Mouse (Mus musculus) left cerebral cortex, adult 2 months (tissue): Measurements from ENCODE around the gene Cnga3. TPM values are rescaled to one million over a fixed set of nuclear protein-coding genes. Genes with fewer than 3 reads are reported as not detected.
A peak's percentile ranks its signal among the peaks of the same experiment; 100 is the strongest.

Experiments used
- DNase-seq, 2 experiments: peaks; one replicate each; pipeline ENCODE4 v3.0.0; 2021 to 2022; ENCODE audit warnings: low spot score in 2 of 2, mixed read lengths in 1 of 2; ENCODE audit errors: extremely low spot score in 1 of 2
- H3K27ac ChIP-seq: fragments of 200-600 bp; 2 replicates; pipeline ENCODE4 v1.8.1; 2022
- H3K4me3 ChIP-seq: fragments of 200-600 bp; 2 replicates; pipeline ENCODE4 v1.8.1; 2022
- CTCF ChIP-seq: fragments of 200-600 bp; IDR thresholded peaks from 2 replicates; pipeline ENCODE4 v1.8.1; 2022; ENCODE audit warnings: antibody characterized with exemption, mild to moderate bottlenecking, moderate library complexity
- intact Hi-C: fragments of 180-260 bp; cut with DNase I; formaldehyde crosslinking; loops from one replicate; pipeline ENCODE4 v1.15.1; 2025
- total RNA-seq, 2 experiments: library from RNA; stranded (reverse); gene quantifications; 2 replicates each; pipeline ENCODE4 v1.2.3; 2021

The Cnga3 gene
- total RNA-seq, 2 experiments from 2014 or later: 0.09 to 0.16 TPM

DNA sequence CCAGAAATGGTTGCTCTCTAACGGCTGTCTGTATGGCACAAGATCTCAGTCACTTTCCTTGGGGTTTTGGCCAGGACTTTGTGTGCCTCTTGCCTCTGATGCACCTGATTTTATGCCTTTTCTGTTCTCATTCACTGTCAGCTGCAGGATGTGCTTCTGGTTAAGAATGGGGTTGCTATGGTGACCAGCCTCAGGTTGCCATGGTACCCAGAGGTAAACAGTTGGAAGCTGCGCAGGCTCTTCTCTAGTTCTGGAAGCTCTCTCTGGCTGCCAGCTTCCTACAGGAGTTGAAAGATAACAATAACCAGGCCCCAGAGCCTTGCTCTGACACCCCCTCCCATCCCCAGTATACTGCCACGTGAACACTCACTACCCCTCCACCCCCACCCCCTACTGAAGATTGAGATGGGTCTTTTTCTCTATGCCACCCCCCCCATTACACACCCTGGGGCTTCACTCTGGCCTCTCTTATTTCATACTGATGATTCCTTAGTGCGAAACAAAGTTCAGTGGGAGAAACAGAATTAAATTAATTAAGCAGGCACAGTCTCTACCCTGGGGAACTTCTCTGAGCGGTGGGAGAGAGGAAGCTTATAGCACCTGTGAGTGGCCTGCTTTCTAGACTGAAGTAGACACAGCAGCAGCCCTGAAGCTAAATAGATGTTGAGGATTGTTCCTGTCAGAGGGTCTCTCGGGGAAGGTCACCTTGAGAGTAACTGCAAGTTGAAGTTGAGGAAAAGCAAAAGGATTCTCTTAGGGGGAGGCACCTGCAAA, 6.1 kb downstream of the Cnga3 start:
- no peak for TF ChIP-seq CTCF
- Histone ChIP-seq H3K4me3 (no peak overlapping the region), H3K27ac (peak overlapping the region; percentile 32; the same call in 1 of the 2 replicates)
- intact Hi-C loops: no loop called here
- peak; percentile 75 to 84 for DNase-seq

DNA sequence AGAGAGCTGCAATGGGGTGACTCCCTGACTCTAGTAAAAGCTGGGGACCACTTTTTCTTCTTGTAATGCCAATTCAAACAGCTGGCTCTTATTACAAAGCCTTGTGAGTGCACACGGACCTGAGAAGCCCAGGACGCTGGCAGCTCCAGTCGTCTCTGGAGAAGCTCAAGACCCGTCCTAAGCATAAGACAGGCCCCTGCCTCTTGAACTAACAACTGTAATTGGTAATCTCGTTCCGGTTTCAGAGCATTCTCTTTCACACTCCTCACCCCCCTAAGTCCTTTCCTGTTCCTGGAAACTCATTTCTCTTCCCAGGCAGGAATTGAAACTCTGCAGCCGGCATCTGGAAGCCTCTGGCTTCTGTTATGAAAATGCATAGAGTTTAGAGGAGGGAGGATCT, 7.8 kb downstream of the Cnga3 start:
- intact Hi-C loops: no loop called here
- DNase-seq: no peak
- Histone ChIP-seq H3K27ac (no peak overlapping the region), H3K4me3 (no peak overlapping the region)
- TF ChIP-seq CTCF: no peak

DNA sequence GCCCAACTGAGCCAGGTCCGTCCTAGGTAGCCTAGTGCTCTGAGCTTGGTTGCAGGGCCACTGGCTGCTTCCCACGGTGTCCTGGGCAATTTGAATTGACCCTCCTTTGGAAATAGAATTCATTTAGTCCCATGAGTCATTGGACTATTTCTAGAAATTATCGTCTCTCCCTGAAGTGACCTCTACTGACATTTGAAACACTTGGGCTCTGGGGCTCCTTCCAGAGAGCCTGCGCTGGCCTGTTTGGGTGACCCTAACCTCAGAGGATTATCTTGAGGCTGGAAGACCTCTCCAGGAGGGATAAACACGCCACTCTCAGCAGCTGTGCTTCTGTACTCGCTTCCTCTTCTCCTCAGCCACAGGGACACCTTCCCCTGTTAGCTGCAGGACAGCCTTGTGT, 16.2 kb downstream of the Cnga3 start:
- Histone ChIP-seq H3K4me3 (no peak overlapping the region), H3K27ac (no peak overlapping the region)
- intact Hi-C loops: no loop called here
- DNase-seq: no peak
- no peak for TF ChIP-seq CTCF

DNA sequence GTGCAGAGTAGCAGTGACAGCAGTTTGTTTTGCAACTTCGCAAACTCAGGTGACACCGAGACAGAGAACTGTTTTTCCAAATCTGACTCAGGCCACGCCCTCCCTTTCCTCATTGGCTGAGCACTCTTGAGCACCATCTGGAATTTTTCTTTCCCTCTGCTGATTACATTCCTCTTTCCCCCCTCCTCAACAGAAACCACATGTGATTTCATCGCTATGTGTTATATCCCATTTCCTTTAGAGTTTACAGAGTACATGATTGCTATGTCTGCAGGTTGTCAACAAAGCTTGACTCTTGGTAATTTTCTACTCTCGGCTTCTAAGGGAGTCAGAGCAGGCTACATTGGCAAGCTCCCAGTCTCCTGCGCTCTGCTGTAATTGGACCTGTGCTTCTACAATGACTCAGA, 17.1 kb downstream of the Cnga3 start:
- H3K4me3 ChIP-seq: no peak overlapping the region
- no peak for DNase-seq
- intact Hi-C loops: no loop called here
- H3K27ac ChIP-seq: no peak overlapping the region
- TF ChIP-seq CTCF: no peak

DNA sequence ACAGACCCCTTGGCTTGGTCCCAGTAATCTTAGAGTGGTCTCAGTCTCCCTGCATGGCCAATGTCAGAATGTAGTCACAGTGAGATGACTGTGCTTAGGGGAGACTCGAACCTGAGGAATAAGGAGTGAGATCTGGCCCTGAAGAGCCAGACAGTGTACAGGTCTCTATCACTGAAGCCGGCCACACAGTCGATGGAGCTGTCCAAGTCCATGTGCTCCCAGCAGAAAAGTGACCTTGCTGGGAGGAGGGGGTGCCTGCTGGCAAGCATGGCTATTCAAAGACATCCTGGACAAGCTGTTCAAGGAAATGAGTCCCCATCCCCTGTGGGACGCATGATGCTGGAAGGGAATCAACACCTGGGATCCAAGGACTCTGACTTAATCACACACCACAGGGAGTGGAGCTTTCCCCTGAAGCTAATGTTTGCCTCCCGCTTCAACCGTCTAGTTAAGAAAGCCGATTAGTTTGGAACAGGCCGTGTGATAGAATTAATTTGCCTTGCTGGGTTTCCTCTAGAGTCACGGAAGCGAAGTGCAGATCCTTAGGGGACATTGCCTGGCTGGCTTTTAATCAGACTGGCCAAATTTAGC, 24.9 kb downstream of the Cnga3 start:
- H3K27ac ChIP-seq: no peak overlapping the region
- intact Hi-C loops: no loop called here
- no peak for TF ChIP-seq CTCF
- no peak overlapping the region for H3K4me3 ChIP-seq
- DNase-seq: no peak

DNA sequence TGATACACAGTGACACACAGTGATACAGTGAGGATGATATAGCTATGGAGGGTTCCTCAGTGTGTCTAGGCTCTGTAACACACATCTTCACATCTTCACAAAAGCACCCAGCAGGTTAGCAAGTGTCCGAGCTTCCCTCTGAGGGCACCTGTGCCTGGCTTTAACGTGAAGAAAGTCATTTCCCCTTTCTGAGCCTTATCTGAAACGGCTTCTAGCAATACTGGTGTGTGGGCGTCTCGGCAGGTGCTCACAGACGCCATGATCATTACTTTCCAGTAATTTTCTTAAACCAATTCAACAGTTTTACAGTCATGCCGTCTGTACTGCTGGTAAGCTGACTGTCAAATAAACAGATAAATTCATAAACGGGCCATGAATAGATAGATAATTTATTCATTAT, 28.0 kb downstream of the Cnga3 start:
- intact Hi-C loops: no loop called here
- DNase-seq: no peak
- H3K4me3 ChIP-seq: no peak overlapping the region

DNA sequence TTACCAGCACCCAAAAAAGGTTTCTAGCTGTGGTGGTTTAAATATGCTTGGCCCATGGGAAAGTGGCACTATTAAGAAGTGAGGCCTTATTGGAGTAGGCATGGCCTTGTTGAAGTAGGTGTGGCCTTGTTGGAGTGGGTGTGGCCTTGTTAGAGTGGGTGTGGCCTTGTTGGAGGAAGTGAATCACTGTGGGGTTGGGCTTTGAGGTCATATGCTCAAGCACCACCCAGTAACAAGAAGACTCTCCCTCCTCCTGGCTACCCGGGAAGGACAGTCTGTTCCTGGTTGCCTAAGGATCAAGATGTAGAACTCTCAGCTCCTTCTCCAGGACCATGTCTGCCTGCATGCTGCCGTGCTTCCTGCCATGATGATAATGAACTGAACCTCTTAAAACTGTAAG, 32.2 kb downstream of the Cnga3 start:
- H3K4me3 ChIP-seq: no peak overlapping the region
- intact Hi-C loops: no loop called here
- no peak for TF ChIP-seq CTCF
- H3K27ac ChIP-seq: no peak overlapping the region
- no peak for DNase-seq

More for the DNA sequence above, 28.0 kb downstream of the Cnga3 start:
- no peak for TF ChIP-seq CTCF
- H3K27ac ChIP-seq: no peak overlapping the region

DNA sequence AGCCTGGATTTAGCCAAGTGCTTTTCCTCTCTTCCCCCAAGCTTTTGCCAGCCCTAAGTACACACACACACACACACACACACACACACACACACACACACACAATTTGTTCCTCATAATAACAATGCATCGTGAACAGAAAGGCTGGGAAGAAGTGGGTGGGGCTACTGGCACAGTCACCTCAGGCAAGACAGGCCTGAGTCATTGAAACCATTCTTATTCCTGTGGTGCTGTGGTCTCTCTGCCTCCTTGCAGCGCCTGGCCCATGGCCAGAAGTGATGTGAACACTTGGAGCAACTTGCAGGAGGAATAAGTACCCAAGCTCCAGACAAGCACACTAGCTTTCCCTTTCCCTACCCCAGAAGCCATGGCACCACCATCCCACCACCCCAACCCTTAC, 34.2 kb downstream of the Cnga3 start:
- intact Hi-C loops: no loop called here
- no peak overlapping the region for H3K27ac ChIP-seq
- no peak overlapping the region for H3K4me3 ChIP-seq
- DNase-seq: peak; percentile 28 to 39
- no peak for TF ChIP-seq CTCF

DNA sequence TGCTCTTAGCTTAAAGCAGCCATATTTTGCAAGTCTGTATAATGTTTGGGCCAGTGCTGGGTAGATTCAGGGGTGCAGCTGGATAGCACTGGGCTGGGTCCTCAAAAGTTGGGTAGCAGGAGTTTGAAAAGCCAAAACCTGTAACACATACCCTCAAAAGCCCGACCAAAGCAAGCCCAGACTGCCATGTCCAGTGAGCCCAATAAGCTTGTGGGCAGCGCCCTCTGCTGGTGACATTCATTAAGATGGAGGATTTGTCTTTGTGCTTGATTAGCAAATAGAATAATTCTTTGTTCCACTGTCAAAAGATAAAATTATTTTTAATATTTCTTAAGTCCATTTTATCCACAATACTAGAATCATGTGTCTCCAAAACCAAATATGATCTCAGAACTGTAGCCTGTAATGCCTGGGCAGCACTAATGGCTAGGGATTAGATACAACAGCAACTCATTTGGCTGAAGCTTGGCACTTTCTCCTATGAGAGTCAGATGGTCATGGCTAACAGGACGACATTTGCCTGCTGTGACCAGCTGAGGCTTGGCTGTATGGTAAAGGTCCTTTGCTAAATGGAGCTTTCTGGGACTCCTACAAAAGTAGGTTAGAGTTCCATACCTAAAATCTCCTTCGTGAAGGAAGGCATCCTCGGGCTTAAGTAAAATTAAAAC, 36.5 kb downstream of the Cnga3 start:
- TF ChIP-seq CTCF: peak; percentile 85
- peak; percentile 79 to 88 for DNase-seq
- intact Hi-C loops: loop anchor here (1.0 to 5.0 kb wide), 4 partner anchors 56 to 513 kb away; partner anchors contain the start of gene Tmem131
- H3K27ac ChIP-seq: no peak overlapping the region
- no peak overlapping the region for H3K4me3 ChIP-seq

DNA sequence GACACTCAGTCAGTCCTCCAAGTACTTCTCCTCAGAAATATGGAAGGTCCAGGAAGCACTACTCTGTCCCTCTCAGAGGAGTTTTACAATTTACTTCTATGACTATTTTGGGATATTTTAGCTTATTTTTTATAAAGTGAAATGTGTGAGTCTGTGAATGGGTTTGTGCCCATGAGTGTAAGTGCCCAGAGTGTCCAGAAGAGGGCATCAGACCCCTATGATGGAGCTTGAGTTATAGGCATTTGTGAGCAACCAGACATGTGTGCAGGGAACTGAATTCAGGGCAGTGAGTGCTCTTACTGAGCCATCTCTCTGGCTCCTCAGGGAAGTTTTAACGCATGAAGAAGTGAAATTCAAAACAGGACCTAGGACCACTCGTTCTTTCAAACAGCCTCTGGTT, 44.2 kb downstream of the Cnga3 start:
- no peak; the same call in 1 of the 2 replicates for TF ChIP-seq CTCF
- Histone ChIP-seq H3K27ac (no peak overlapping the region), H3K4me3 (no peak overlapping the region)
- DNase-seq: no peak
- intact Hi-C loops: no loop called here

DNA sequence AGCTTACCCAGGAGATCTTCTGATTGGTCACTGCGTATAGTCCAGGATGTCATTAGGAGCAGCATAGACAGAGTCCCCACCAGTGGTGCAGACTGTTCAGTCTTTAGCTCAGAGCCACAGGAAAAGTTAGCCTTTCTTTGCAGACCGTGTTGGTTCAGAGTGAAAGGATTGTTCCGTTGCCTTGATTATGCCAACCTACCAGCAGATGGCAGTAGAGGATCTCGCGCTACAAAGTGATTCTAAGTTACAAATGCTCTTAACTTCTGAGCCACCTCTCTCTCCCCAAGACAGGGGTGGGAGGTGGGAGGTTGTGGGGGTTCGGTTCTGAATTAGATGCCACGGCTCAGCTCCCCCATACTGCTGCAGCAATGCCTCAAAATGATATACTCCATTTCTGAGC, 58.2 kb downstream of the Cnga3 start:
- peak; percentile 58 to 59 for DNase-seq
- peak; percentile 91 for TF ChIP-seq CTCF
- intact Hi-C loops: loop anchor here (1.0 to 5.0 kb wide), 2 partner anchors 129 to 365 kb away; no protein-coding TSS in a partner anchor

DNA sequence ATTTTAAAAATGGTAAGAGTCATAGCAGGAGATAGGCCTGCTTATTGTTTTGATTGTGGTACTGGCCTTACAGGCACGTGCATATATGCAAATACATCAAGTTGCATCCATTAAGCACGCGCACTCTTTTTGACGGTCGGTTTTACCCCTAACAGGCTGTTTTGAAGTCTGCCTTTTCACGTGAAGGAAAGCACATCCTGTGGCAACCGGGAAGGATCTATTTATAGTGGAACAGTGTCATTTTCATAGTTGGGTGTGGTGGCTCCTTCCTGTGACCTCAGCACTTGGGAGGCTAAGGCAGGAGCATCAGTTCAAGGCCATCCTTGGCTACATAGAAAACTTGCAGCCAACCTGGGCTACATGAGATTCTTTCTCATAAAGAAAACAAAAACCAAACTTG, 72.3 kb downstream of the Cnga3 start:
- no peak overlapping the region for H3K27ac ChIP-seq
- DNase-seq: no peak
- no peak overlapping the region for H3K4me3 ChIP-seq
- intact Hi-C loops: no loop called here
- TF ChIP-seq CTCF: no peak

More for the DNA sequence above, 58.2 kb downstream of the Cnga3 start:
- Histone ChIP-seq H3K4me3 (no peak overlapping the region), H3K27ac (no peak overlapping the region)
